Mouse (Mus musculus): ENCODE measurements around the gene Bod1. TPM values are rescaled to one million over a fixed set of nuclear protein-coding genes. Genes with fewer than 3 reads are reported as not detected.

The Bod1 gene
- total and polyA plus RNA-seq, 2 experiments from 2014 or later: 123 to 147 TPM

DNA sequence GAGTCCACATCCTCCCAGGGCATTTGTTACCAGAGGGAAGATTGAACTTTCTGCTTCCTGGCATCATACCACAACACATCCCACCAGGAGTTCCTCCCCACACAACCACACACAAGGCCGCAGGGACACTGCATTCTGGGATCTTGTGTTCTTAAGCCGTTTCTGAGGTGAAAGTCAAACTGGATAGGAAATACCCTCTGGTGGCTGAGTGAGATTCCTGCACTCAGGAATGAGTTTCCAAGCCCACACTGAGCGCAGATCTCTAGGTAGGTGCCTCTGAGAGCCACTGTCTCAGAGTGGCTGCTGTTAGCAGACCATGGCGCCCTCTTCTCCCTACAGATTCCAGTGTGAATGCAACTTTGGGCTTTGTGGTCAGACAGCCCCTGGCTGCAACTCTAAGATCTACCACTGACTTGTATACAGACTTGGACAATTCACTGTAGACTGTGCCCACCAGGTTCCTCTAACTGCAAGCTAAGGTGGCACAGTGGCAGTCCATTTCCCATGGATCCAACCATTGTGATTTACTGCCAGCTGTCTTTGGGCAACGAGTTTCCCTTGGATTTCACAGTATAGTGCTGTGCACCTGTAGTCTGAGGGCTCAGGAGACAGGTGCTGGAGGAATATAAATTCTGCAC, 14.4 kb downstream of the Bod1 start:
- TF ChIP-seq CTCF (IDR thresholded peaks at IDR 0.05; ENCODE audit: low read depth): peak; percentile 45

GRCm38 (mm10) chr11:31649507-31649906, 22.2 kb downstream of the Bod1 start:
- H3K27ac ChIP-seq (ENCODE audit: low read depth, low read length): no peak overlapping the region
- H3K4me1 ChIP-seq (ENCODE audit: insufficient read depth): no peaks in the 10 kb centered on the region
- WGBS: 56% methylated on average over 2 of the region's 2 CpGs
- H3K4me2 ChIP-seq (ENCODE audit: low read depth): no peak overlapping the region
- no peak for DNase-seq
- no peaks in the 10 kb centered on the region for H3K9me3 ChIP-seq (ENCODE audit: low read length)
- no peak for ATAC-seq
- no peak for TF ChIP-seq CTCF (IDR thresholded peaks at IDR 0.05; ENCODE audit: low read depth)
- H3K27me3 ChIP-seq (ENCODE audit: insufficient read depth, low read length): no peaks in the 10 kb centered on the region
- H3K9ac ChIP-seq: no peak overlapping the region
- H3K4me3 ChIP-seq (ENCODE audit: low read depth, low read length): no peak overlapping the region
- no peaks in the 10 kb centered on the region for H3K36me3 ChIP-seq (ENCODE audit: insufficient read depth)

More for the DNA sequence above, 14.4 kb downstream of the Bod1 start:
- DNase-seq (no peak), ATAC-seq (peak; percentile 27; the same call in 1 of the 2 replicates)
- WGBS: 74% methylated on average over 5 of the region's 5 CpGs
- H3K36me3 ChIP-seq (ENCODE audit: insufficient read depth): peaks cover 10% of the 10 kb centered on the region
- H3K4me1 ChIP-seq (ENCODE audit: insufficient read depth): 0 out of 2 replicates have a peak, but pooled peaks cover 4% of the 10 kb centered on the region
- no peaks in the 10 kb centered on the region for H3K27me3 ChIP-seq (ENCODE audit: insufficient read depth, low read length)
- H3K27ac ChIP-seq (ENCODE audit: low read depth, low read length): no peak overlapping the region
- H3K9me3 ChIP-seq (ENCODE audit: low read length): no peaks in the 10 kb centered on the region
- H3K9ac ChIP-seq: no peak overlapping the region
- no peak overlapping the region for H3K4me2 ChIP-seq (ENCODE audit: low read depth)
- no peak overlapping the region for H3K4me3 ChIP-seq (ENCODE audit: low read depth, low read length)

- Histone ChIP-seq H3K36me3 (ENCODE audit: insufficient read depth) (no peaks in the 10 kb centered on the region), H3K4me1 (ENCODE audit: insufficient read depth) (no peaks in the 10 kb centered on the region), H3K9ac (no peak overlapping the region), H3K4me3 (ENCODE audit: low read depth, low read length) (no peak overlapping the region), H3K27me3 (ENCODE audit: insufficient read depth, low read length) (no peaks in the 10 kb centered on the region), H3K4me2 (ENCODE audit: low read depth) (no peak overlapping the region), H3K27ac (ENCODE audit: low read depth, low read length) (no peak overlapping the region), H3K9me3 (ENCODE audit: low read length) (no peaks in the 10 kb centered on the region)
- ATAC-seq (no peak), DNase-seq (no peak)
- no peak for TF ChIP-seq CTCF (IDR thresholded peaks at IDR 0.05; ENCODE audit: low read depth)
- WGBS: 89% methylated on average over 10 of the region's 10 CpGs
Measured at GRCm38 (mm10) chr11:31647268-31647667, 24.4 kb downstream of the Bod1 start.

DNA sequence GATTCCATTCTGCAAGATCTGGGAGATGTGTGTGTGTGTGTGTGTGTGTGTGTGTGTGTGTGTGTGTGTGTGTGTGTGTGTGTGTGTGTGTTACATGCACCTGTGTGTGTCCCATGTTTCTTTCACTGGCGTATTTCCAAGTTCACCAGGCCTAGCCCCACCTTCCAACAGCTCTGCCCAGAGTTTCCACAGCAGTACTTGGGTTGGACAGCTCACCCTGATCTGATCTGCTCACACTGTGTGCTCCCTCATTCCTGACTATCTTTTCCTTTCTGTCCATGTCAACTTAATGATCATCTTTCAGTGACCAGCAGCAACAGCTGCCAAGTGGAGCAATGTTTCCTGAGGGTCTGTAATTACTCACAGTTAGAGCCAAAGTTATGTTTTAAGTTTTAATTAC, 25.1 kb downstream of the Bod1 start:
- H3K27me3 ChIP-seq (ENCODE audit: insufficient read depth, low read length): no peaks in the 10 kb centered on the region
- ATAC-seq: no peak

DNA sequence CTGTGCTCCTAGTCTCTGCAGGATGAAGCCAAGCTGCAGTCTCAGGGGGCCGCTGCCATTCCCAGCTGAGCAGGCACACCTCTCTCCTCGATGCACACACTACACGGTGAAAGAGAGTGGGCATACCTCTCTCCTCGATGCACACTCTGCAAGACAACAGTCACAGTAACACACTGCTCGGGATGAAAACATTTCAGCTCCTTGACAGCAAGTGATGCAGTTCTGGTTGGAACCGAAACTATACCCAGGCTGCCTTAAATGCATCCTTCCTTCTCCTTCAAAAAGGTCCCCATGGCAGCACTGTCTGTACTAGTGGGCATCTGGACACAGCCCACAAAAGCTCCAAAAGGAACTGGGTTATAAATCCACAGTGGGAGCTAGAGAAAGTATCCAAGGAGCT, 28.6 kb downstream of the Bod1 start:
- H3K36me3 ChIP-seq (ENCODE audit: insufficient read depth): no peaks in the 10 kb centered on the region
- DNase-seq: no peak
- no peak overlapping the region for H3K27ac ChIP-seq (ENCODE audit: low read depth, low read length)
- H3K27me3 ChIP-seq (ENCODE audit: insufficient read depth, low read length): no peaks in the 10 kb centered on the region
- no peaks in the 10 kb centered on the region for H3K4me1 ChIP-seq (ENCODE audit: insufficient read depth)
- H3K9ac ChIP-seq: no peak overlapping the region
- WGBS: 64% methylated on average over 6 of the region's 6 CpGs
- H3K9me3 ChIP-seq (ENCODE audit: low read length): no peaks in the 10 kb centered on the region
- no peak overlapping the region for H3K4me3 ChIP-seq (ENCODE audit: low read depth, low read length)
- no peak; the same call in 1 of the 2 replicates for ATAC-seq
- no peak overlapping the region for H3K4me2 ChIP-seq (ENCODE audit: low read depth)
- no peak for TF ChIP-seq CTCF (IDR thresholded peaks at IDR 0.05; ENCODE audit: low read depth)

More for the DNA sequence above, 25.1 kb downstream of the Bod1 start:
- Histone ChIP-seq H3K27ac (ENCODE audit: low read depth, low read length) (no peak overlapping the region), H3K9ac (no peak overlapping the region), H3K4me1 (ENCODE audit: insufficient read depth) (no peaks in the 10 kb centered on the region), H3K4me2 (ENCODE audit: low read depth) (no peak overlapping the region), H3K9me3 (ENCODE audit: low read length) (no peaks in the 10 kb centered on the region), H3K36me3 (ENCODE audit: insufficient read depth) (no peaks in the 10 kb centered on the region), H3K4me3 (ENCODE audit: low read depth, low read length) (no peak overlapping the region)
- DNase-seq: no peak
- 76% methylated on average over 1 of the region's 1 CpGs for WGBS
- no peak for TF ChIP-seq CTCF (IDR thresholded peaks at IDR 0.05; ENCODE audit: low read depth)

DNA sequence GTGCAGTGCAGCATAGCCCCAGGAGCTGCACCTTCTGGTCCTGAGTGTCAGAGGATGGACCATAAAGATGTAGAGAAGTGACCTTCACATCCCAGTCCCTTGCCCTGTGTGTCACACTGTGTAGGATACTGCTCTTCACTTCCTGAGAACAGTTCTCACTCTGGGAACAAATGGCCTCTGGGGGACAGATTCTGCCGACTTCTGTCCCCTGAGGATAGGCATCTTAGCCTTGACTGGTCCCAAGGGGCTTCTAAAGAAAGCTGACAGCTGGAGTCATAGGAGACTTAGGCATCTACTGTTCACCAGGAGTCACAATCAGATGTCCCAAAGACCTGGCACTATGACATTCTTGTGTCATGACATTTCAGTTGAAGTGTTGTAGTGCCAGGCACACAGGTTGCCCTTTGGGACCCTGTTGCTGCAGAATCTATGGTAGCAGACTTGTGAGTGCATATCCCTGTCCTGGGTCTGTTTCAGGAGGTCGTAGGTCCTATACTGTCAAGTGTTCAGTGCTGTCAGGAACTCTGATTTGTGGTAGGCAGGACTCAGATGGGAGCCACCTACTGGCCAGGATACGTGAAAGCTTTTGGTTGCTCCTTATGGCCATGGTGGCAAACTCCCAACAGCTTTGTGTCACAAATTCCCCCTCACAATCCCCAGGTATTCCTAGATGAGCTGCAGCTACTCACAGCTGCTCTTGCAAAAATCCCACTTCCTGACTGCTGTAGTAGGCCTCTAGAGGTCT, 30.4 kb downstream of the Bod1 start:
- ATAC-seq (no peak), DNase-seq (no peak)
- Histone ChIP-seq H3K27ac (ENCODE audit: low read depth, low read length) (no peak overlapping the region), H3K4me3 (ENCODE audit: low read depth, low read length) (no peak overlapping the region), H3K4me1 (ENCODE audit: insufficient read depth) (no peaks in the 10 kb centered on the region), H3K9me3 (ENCODE audit: low read length) (no peaks in the 10 kb centered on the region), H3K36me3 (ENCODE audit: insufficient read depth) (no peaks in the 10 kb centered on the region), H3K27me3 (ENCODE audit: insufficient read depth, low read length) (no peaks in the 10 kb centered on the region), H3K9ac (no peak overlapping the region), H3K4me2 (ENCODE audit: low read depth) (no peak overlapping the region)
- WGBS: 51% methylated on average over 3 of the region's 3 CpGs
- peak; percentile 14; the same call in 1 of the 2 replicates for TF ChIP-seq CTCF (IDR thresholded peaks at IDR 0.05; ENCODE audit: low read depth)

GRCm38 (mm10) chr11:31640187-31640586, 31.5 kb downstream of the Bod1 start:
- H3K4me3 ChIP-seq (ENCODE audit: low read depth, low read length): no peak overlapping the region
- no peak for TF ChIP-seq CTCF (IDR thresholded peaks at IDR 0.05; ENCODE audit: low read depth)
- no peak overlapping the region for H3K27ac ChIP-seq (ENCODE audit: low read depth, low read length)
- WGBS: 78% methylated on average over 5 of the region's 5 CpGs
- H3K9me3 ChIP-seq (ENCODE audit: low read length): no peaks in the 10 kb centered on the region
- H3K27me3 ChIP-seq (ENCODE audit: insufficient read depth, low read length): no peaks in the 10 kb centered on the region
- H3K4me2 ChIP-seq (ENCODE audit: low read depth): no peak overlapping the region
- no peak for DNase-seq
- H3K4me1 ChIP-seq (ENCODE audit: insufficient read depth): no peaks in the 10 kb centered on the region
- no peak for ATAC-seq
- no peaks in the 10 kb centered on the region for H3K36me3 ChIP-seq (ENCODE audit: insufficient read depth)
- no peak overlapping the region for H3K9ac ChIP-seq

Measured in forebrain, postnatal 0 days (tissue).